Mouse (Mus musculus): ENCODE measurements around the gene Bco1. TPM values are rescaled to one million over a fixed set of nuclear protein-coding genes. Genes with fewer than 3 reads are reported as not detected.
A peak's percentile ranks its signal among the peaks of the same experiment; 100 is the strongest.

The Bco1 gene
- polyA plus RNA-seq, 1 experiment from 2014 or later = 0.49 TPM

- Histone ChIP-seq H3K4me3 (ENCODE audit: low read depth, low read length) (no peak overlapping the region), H3K27me3 (ENCODE audit: control insufficient read depth, insufficient read depth, low read length) (no peaks in the 10 kb centered on the region), H3K4me2 (replicated peaks; ENCODE audit: low read depth) (no peak overlapping the region), H3K36me3 (ENCODE audit: control insufficient read depth, insufficient read depth, low read length) (no peaks in the 10 kb centered on the region), H3K9ac (ENCODE audit: low read length) (no peak overlapping the region), H3K9me3 (ENCODE audit: control insufficient read depth, low read length) (no peaks in the 10 kb centered on the region; the same call in 1 of the 2 replicates), H3K27ac (replicated peaks) (no peak overlapping the region), H3K4me1 (replicated peaks; ENCODE audit: control insufficient read depth, insufficient read depth) (no peaks in the 10 kb centered on the region)
- WGBS = 32% methylated on average over 11 of the region's 11 CpGs
- peak; percentile 79 for ATAC-seq (ENCODE audit: low FRiP score, low TSS enrichment)
- TF ChIP-seq CTCF (IDR thresholded peaks at IDR 0.05; ENCODE audit: low read depth) (no peak), EP300 (optimal IDR thresholded peaks at IDR 0.05) (no peak)
- peak; percentile 42 for DNase-seq (ENCODE audit: low spot score)
Observed at GRCm38 (mm10) chr8:117137357-117137756, 41.7 kb downstream of the Bco1 start.

DNA sequence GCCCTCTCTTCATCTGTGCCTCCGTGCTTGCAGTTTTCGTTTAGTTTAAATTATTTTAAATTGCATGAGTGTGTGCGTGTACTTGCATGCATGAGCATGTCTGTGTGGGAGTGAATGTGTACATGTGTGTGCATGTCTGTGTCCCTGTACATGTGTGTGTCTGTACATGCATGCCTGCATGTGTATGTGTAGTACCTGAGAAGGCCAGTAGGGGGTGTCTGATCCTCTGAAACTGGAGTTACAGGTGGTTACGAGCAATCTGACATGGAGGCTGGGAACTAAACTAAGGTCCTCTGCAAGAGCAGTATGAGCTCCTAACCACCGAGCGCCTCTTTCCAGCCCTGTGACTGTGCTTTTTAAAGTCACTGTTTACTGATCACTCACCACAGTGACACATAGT is 52.9 kb downstream of the Bco1 start:
- Histone ChIP-seq H3K36me3 (ENCODE audit: control insufficient read depth, insufficient read depth, low read length) (no peaks in the 10 kb centered on the region), H3K4me1 (replicated peaks; ENCODE audit: control insufficient read depth, insufficient read depth) (no peaks in the 10 kb centered on the region), H3K4me3 (ENCODE audit: low read depth, low read length) (no peak overlapping the region), H3K4me2 (replicated peaks; ENCODE audit: low read depth) (no peak overlapping the region), H3K27ac (replicated peaks) (no peak overlapping the region), H3K9ac (ENCODE audit: low read length) (no peak overlapping the region), H3K9me3 (ENCODE audit: control insufficient read depth, low read length) (no peaks in the 10 kb centered on the region), H3K27me3 (ENCODE audit: control insufficient read depth, insufficient read depth, low read length) (no peaks in the 10 kb centered on the region)
- DNase-seq (ENCODE audit: low spot score) = no peak
- ATAC-seq (ENCODE audit: low FRiP score, low TSS enrichment) = no peak
- TF ChIP-seq EP300 (optimal IDR thresholded peaks at IDR 0.05) = no peak
- TF ChIP-seq CTCF (IDR thresholded peaks at IDR 0.05; ENCODE audit: low read depth) = peak; percentile 49; the same call in 1 of the 2 replicates
- 93% methylated on average over 6 of the region's 6 CpGs for WGBS

DNA sequence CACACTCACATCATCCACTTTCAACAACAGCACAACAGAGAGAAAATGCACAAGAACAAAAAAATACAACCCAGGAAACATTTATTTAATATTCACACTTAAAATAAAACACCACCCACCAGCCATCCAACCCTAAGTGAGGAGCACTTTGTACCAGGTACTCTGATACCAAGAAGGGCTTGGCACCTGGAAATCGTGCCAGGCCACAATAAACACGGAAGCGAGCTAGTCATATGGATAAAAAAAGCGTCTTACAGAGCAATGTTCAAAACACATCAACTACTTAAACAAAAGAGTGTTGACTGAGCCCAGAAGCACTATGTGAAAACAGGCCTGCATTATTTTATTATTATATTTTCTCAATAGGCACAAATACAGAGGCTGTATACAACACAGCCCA is 60.5 kb downstream of the Bco1 start:
- no peak for TF ChIP-seq EP300 (optimal IDR thresholded peaks at IDR 0.05)
- no peak for TF ChIP-seq CTCF (IDR thresholded peaks at IDR 0.05; ENCODE audit: low read depth)
- no peaks in the 10 kb centered on the region for H3K9me3 ChIP-seq (ENCODE audit: control insufficient read depth, low read length)
- DNase-seq (ENCODE audit: low spot score) = peak; percentile 60
- WGBS = 67% methylated on average over 4 of the region's 4 CpGs
- H3K4me3 ChIP-seq (ENCODE audit: low read depth, low read length) = peak overlapping the region; percentile 96; the same call in 1 of the 2 replicates
- H3K36me3 ChIP-seq (ENCODE audit: control insufficient read depth, insufficient read depth, low read length) = no peaks in the 10 kb centered on the region
- peak overlapping the region; percentile 95 for H3K27ac ChIP-seq (replicated peaks)
- no peak overlapping the region for H3K9ac ChIP-seq (ENCODE audit: low read length)
- H3K4me2 ChIP-seq (replicated peaks; ENCODE audit: low read depth) = peak overlapping the region; percentile 81
- ATAC-seq (ENCODE audit: low FRiP score, low TSS enrichment) = peak; percentile 43
- no peaks in the 10 kb centered on the region for H3K27me3 ChIP-seq (ENCODE audit: control insufficient read depth, insufficient read depth, low read length)
- peaks cover 4% of the 10 kb centered on the region; the same call in 1 of the 2 replicates for H3K4me1 ChIP-seq (replicated peaks; ENCODE audit: control insufficient read depth, insufficient read depth)

GRCm38 (mm10) chr8:117156866-117157768 is 61.5 kb downstream of the Bco1 start:
- peaks cover 4% of the 10 kb centered on the region; the same call in 1 of the 2 replicates for H3K4me1 ChIP-seq (replicated peaks; ENCODE audit: control insufficient read depth, insufficient read depth)
- H3K36me3 ChIP-seq (ENCODE audit: control insufficient read depth, insufficient read depth, low read length) = no peaks in the 10 kb centered on the region
- DNase-seq (ENCODE audit: low spot score) (peak; percentile 43), ATAC-seq (ENCODE audit: low FRiP score, low TSS enrichment) (peak; percentile 43)
- TF ChIP-seq CTCF (IDR thresholded peaks at IDR 0.05; ENCODE audit: low read depth) = no peak
- TF ChIP-seq EP300 (optimal IDR thresholded peaks at IDR 0.05) = no peak
- peak overlapping the region; percentile 83 for H3K9ac ChIP-seq (ENCODE audit: low read length)
- no peaks in the 10 kb centered on the region for H3K9me3 ChIP-seq (ENCODE audit: control insufficient read depth, low read length)
- peak overlapping the region; percentile 96 for H3K4me3 ChIP-seq (ENCODE audit: low read depth, low read length)
- H3K4me2 ChIP-seq (replicated peaks; ENCODE audit: low read depth) = peak overlapping the region; percentile 81
- H3K27ac ChIP-seq (replicated peaks) = peak overlapping the region; percentile 95
- H3K27me3 ChIP-seq (ENCODE audit: control insufficient read depth, insufficient read depth, low read length) = no peaks in the 10 kb centered on the region
- WGBS = 6% methylated on average over 33 of the region's 33 CpGs

- Histone ChIP-seq H3K27me3 (ENCODE audit: control insufficient read depth, insufficient read depth, low read length) (no peaks in the 10 kb centered on the region), H3K4me3 (ENCODE audit: low read depth, low read length) (peak overlapping the region; percentile 96), H3K9me3 (ENCODE audit: control insufficient read depth, low read length) (no peaks in the 10 kb centered on the region), H3K36me3 (ENCODE audit: control insufficient read depth, insufficient read depth, low read length) (no peaks in the 10 kb centered on the region), H3K4me1 (replicated peaks; ENCODE audit: control insufficient read depth, insufficient read depth) (peaks cover 4% of the 10 kb centered on the region; the same call in 1 of the 2 replicates), H3K4me2 (replicated peaks; ENCODE audit: low read depth) (peak overlapping the region; percentile 81), H3K9ac (ENCODE audit: low read length) (peak overlapping the region; percentile 95), H3K27ac (replicated peaks) (peak overlapping the region; percentile 95)
- TF ChIP-seq CTCF (IDR thresholded peaks at IDR 0.05; ENCODE audit: low read depth) (no peak), EP300 (optimal IDR thresholded peaks at IDR 0.05) (peak; percentile 38)
- ATAC-seq (ENCODE audit: low FRiP score, low TSS enrichment) = peak; percentile 95
- peak; percentile 97 for DNase-seq (ENCODE audit: low spot score)
- 0% methylated on average over 41 of the region's 45 CpGs for WGBS
Observed at GRCm38 (mm10) chr8:117157769-117158091, 62.1 kb downstream of the Bco1 start.
